Comparison of ENCODE assay signal across 8 mouse cellular contexts in genomic region chr5:118004619-118005018, GRCm38 (mm10). TPM values are rescaled to one million over a fixed set of nuclear protein-coding genes. Genes with fewer than 3 reads are reported as not detected.
DNase-seq lines count a peak whose midpoint lies in the region.

No protein-coding gene starts in this region.

- peak; percentile 39 to 74 for DNase-seq in heart, adult 18-20 months
- no peak for DNase-seq in heart, adult 9 months (ENCODE audit: low spot score in 2 of 2)
- DNase-seq in urinary bladder, postnatal 25 days (ENCODE audit: low spot score): peak; percentile 62
- no peak for DNase-seq in urinary bladder, adult 18-20 months (ENCODE audit: low spot score in 2 of 2)
- peak; percentile 74 to 83 for DNase-seq in cerebellum, postnatal 14 days
- peak; percentile 54 to 85 for DNase-seq in kidney, postnatal 36 days
- peak; percentile 42 to 62 for DNase-seq in lung, postnatal 4 days
- DNase-seq in testis, postnatal 10 days (ENCODE audit: low spot score): peak; percentile 85

RNA-seq across cellular contexts. Expression of gene Tesc, which starts 22.9 kb away (rescaled TPM):
- 100 to 1,000 TPM; 183 to 211 TPM for total RNA-seq in heart, adult 18-20 months (2021)

RNA-seq across cellular contexts. Expression of gene Fbxo21, which starts 28.1 kb away (rescaled TPM):
- 10 to 100 TPM; 35.7 to 38.8 TPM for total RNA-seq in heart, adult 18-20 months (2021)

Comparison
In these comparisons a context has a peak if more than half of its experiments do, and no peak if none do; other contexts are left out.
1. DNase-seq: peak in heart, adult 18-20 months (2 of 2), urinary bladder, postnatal 25 days (single experiment), cerebellum, postnatal 14 days (2 of 2), kidney, postnatal 36 days (2 of 2), lung, postnatal 4 days (2 of 2) and testis, postnatal 10 days (single experiment); none in heart, adult 9 months (0 of 2) and urinary bladder, adult 18-20 months (0 of 2).